Mouse (Mus musculus): ENCODE data around the gene Tgfbr3. TPM values are rescaled to one million over a fixed set of nuclear protein-coding genes. Genes with fewer than 3 reads are reported as not detected.
"Not testable (repeated sequence)": the region's sequence is repeated elsewhere in the genome, so short reads cannot be mapped to it uniquely, and the experiment has no call there.

Gene Tgfbr3
- polyA plus RNA-seq, 1 experiment from 2014 or later = 3.4 TPM

DNA sequence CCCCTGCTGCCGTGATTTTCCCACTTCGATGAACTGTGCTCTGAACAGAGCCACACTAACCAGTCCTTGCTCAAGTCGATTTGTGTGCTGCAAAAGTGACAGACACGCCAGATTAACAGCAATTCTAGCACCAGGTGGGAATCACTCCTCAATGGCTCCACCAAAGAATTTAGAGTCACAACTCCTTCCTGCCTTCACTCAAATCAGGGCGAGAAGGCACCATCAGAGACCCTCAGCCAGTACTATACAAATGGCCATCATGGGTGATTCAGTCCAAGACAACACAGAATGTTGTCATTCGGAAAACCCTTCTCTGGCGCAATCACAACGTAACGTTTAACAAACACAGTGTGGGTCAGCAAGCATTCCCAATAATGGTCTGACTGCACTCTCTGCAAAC, 60.4 kb downstream of the Tgfbr3 start:
- no peak for ATAC-seq
- Histone ChIP-seq H3K9ac (replicated peaks) (no peak overlapping the region), H3K9me3 (no peaks in the 10 kb centered on the region), H3K36me3 (no peaks in the 10 kb centered on the region), H3K27me3 (no peaks in the 10 kb centered on the region; the same call in 1 of the 2 replicates), H3K4me2 (replicated peaks) (no peak overlapping the region), H3K4me1 (replicated peaks) (peaks cover 4% of the 10 kb centered on the region; the same call in 1 of the 2 replicates), H3K4me3 (replicated peaks) (no peak overlapping the region), H3K27ac (no peak overlapping the region)
- 82% methylated on average over 9 of the region's 9 CpGs for WGBS

DNA sequence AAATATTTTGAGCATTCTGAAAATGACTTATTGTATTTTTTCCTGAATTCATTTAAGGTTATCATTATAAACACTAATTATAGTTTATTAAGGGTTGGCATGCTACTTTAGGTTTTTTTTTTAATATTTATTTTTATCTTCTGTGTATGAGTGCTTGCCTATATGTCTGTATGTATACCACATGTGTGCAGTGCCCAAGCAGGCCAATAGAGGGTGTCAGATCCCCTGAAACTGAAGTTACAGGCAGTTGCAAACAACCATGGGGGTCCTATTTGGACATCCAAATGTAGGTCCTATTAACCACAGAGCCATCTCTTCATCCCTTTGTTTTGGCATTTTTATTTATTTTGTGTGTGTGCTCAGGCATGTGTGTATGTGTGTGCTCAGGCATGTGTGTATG, 61.8 kb downstream of the Tgfbr3 start:
- Histone ChIP-seq H3K4me2 (replicated peaks) (no peak overlapping the region), H3K36me3 (no peaks in the 10 kb centered on the region), H3K9me3 (no peaks in the 10 kb centered on the region), H3K4me1 (replicated peaks) (peaks cover 4% of the 10 kb centered on the region), H3K27me3 (no peaks in the 10 kb centered on the region; the same call in 1 of the 2 replicates), H3K9ac (replicated peaks) (no peak overlapping the region), H3K27ac (no peak overlapping the region), H3K4me3 (replicated peaks) (no peak overlapping the region)
- no peak for ATAC-seq

DNA sequence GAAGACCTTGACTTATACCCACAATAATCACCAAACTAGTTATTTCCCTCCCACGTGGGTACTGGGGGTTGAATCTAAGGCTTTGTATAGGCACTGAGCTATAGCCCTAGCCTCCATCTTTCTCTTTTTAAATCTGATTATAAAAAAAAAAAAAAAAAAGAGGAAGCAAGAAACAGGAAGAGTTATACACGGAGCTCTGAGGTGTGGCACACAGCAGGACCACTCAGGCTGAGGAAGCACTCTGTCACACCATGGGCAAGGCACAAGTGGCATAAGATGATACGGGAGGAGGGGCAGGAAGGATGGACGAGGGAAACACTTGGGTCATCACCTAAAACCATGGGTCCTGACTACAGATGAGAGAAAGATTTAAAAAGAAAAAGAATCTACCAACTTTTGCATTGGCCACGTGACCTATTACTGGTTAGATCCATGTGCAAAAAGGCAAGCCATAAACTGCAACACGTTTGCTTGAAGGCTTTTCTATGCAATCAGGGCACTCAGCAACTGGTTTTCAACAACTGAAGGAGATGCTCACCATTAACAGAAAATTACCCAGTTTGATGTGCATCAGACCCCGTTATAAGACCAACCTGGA, 64.5 kb downstream of the Tgfbr3 start:
- 84% methylated on average over 7 of the region's 7 CpGs for WGBS

DNA sequence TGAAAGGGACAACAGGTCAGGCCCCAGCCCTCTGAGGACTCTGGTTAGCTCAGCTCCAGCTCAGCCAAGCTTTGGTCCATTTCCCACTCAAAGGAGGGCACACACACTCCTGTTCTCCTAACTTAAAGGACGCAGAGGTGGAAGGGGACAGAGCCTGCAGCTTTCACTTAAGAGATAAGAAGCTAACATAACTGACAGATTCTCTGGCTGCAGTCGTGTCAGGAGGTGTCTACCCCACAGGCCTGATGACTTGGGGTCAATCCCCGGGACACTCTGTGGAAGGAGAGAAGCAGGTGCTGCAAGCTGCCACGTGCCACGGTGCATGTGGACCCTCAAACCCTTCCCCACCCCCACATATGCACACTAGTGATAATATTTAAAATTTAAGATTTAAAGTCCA, 65.3 kb downstream of the Tgfbr3 start:
- no peak for ATAC-seq
- Histone ChIP-seq H3K4me3 (replicated peaks) (no peak overlapping the region), H3K9me3 (no peaks in the 10 kb centered on the region), H3K4me1 (replicated peaks) (peaks cover 18% of the 10 kb centered on the region), H3K36me3 (no peaks in the 10 kb centered on the region), H3K9ac (replicated peaks) (no peak overlapping the region), H3K27ac (no peak overlapping the region), H3K4me2 (replicated peaks) (no peak overlapping the region), H3K27me3 (no peaks in the 10 kb centered on the region; the same call in 1 of the 2 replicates)
- 72% methylated on average over 5 of the region's 5 CpGs for WGBS

More for the DNA sequence above, 64.5 kb downstream of the Tgfbr3 start:
- Histone ChIP-seq H3K36me3 (no peaks in the 10 kb centered on the region), H3K4me1 (replicated peaks) (peaks cover 18% of the 10 kb centered on the region), H3K9ac (replicated peaks) (no peak overlapping the region), H3K4me3 (replicated peaks) (no peak overlapping the region), H3K9me3 (no peaks in the 10 kb centered on the region), H3K4me2 (replicated peaks) (no peak overlapping the region), H3K27me3 (no peaks in the 10 kb centered on the region; the same call in 1 of the 2 replicates), H3K27ac (no peak overlapping the region)
- ATAC-seq = no peak

DNA sequence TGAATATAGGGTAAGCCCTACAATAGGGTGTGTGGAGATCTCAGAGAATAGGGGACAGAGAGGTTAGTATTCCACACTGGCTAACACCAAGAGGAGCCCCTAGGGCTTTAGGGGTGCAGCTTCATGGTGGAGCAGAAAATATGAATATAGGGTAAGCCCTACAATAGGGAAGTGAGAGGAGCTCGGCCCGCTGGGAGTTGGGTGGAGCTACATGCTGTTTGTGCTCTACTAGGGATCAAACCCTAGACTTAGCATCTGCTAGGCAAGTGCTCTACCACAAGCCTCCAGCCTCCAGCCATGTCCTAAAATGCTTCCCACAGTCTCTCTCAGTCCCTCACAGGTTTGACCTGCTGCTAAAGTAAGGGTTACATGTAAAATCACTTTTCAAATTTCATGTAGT, 65.9 kb downstream of the Tgfbr3 start:
- 0 out of 2 replicates have a peak, but pooled peaks have one; percentile 6 for ATAC-seq
- WGBS = 94% methylated on average over 2 of the region's 2 CpGs
- not testable (repeated sequence) for H3K36me3 ChIP-seq; H3K27ac ChIP-seq; H3K9me3 ChIP-seq; H3K4me2 ChIP-seq (replicated peaks); H3K27me3 ChIP-seq; H3K4me3 ChIP-seq (replicated peaks); H3K9ac ChIP-seq (replicated peaks)
- peaks cover 18% of the 10 kb centered on the region for H3K4me1 ChIP-seq (replicated peaks)

DNA sequence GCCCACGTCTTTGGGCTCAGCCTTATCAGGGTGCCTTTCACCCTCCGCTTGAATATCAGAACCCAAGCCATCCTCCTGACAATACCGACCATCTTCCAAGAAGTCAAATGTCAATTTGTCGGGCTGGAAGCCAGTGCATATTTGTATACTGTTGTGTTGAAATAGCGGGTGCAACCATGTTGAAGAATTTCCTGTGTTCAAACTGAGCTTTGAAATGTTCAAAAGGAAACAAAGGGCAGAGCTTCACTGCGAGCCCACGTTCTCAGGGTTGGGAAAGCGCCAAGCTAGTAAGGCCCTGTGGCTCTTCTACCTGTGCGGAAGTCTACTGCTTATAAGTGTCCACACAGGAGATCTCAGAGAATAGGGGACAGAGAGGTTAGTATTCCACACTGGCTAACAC, 66.4 kb downstream of the Tgfbr3 start:
- Histone ChIP-seq H3K27me3 (no peaks in the 10 kb centered on the region; the same call in 1 of the 2 replicates), H3K36me3 (no peaks in the 10 kb centered on the region), H3K4me1 (replicated peaks) (peaks cover 18% of the 10 kb centered on the region), H3K9ac (replicated peaks) (no peak overlapping the region), H3K9me3 (no peaks in the 10 kb centered on the region), H3K27ac (no peak overlapping the region), H3K4me2 (replicated peaks) (no peak overlapping the region), H3K4me3 (replicated peaks) (no peak overlapping the region)
- WGBS = 84% methylated on average over 9 of the region's 9 CpGs
- ATAC-seq = no peak; the same call in 1 of the 2 replicates

DNA sequence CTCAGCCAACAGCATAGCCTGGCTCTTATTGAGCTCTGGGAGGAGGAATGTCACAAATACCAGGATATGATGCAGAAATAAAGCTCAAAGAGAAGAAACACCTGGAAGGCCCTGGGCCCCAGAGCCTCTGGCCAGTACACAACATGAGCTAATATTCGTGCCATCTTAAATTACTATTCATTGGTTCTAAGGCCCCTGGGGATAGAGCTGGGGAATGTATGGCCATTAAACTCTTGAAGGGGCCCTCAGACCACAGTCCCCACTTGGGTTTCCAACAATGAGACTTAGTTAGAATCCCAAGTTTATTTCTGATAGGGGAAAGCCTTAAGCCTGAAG, 66.8 kb downstream of the Tgfbr3 start:
- Histone ChIP-seq H3K4me1 (replicated peaks) (peaks cover 18% of the 10 kb centered on the region), H3K27ac (peak overlapping the region; percentile 32; the same call in 1 of the 2 replicates), H3K9me3 (no peaks in the 10 kb centered on the region), H3K4me2 (replicated peaks) (no peak overlapping the region), H3K27me3 (no peaks in the 10 kb centered on the region; the same call in 1 of the 2 replicates), H3K9ac (replicated peaks) (no peak overlapping the region), H3K4me3 (replicated peaks) (no peak overlapping the region), H3K36me3 (no peaks in the 10 kb centered on the region)
- WGBS = 83% methylated on average over 1 of the region's 1 CpGs
- no peak for ATAC-seq

DNA sequence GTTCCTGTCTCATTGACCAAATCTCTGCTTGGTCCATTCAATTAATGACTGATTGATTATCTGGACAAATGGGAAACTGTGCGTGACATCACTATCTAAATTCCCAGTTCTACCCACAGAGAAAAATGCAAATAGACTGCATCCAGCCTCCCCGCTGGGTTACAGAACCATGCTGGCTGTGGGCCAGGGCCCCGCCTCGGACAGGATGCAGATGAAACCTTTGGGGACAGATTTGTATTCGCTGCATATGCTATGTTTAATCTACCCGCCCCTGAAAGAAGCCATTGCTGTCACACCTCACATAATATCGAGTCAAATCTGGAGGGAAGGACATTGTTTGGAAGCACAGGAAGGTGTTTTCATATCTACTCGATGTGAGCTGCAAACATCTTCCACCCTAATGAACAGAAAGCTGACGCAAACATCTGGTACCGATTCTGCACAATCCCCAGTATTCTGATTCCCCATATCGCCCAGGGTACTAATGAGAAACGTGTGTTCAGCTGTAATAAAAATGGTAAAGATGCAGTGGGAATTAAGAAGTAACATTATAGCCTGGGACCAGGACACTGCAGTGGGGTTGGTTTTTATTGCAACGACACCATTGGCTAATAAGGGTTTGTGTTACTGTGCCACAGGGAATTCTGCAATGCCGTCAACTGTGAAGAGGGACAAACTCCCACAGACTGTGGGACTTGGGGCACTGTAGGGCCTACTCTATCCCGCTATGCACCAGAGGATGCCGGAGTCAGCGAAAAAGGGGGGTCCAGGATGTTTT, 67.3 kb downstream of the Tgfbr3 start:
- H3K4me1 ChIP-seq (replicated peaks) = peaks cover 18% of the 10 kb centered on the region
- WGBS = 54% methylated on average over 17 of the region's 17 CpGs
- H3K9ac ChIP-seq (replicated peaks) = no peak overlapping the region
- no peaks in the 10 kb centered on the region for H3K9me3 ChIP-seq
- H3K4me2 ChIP-seq (replicated peaks) = 0 out of 2 replicates have a peak overlapping the region, but pooled peaks have one; percentile 9
- H3K27ac ChIP-seq = peak overlapping the region; percentile 32
- peak; percentile 43; the same call in 1 of the 2 replicates for ATAC-seq
- no peaks in the 10 kb centered on the region for H3K36me3 ChIP-seq
- H3K4me3 ChIP-seq (replicated peaks) = no peak overlapping the region
- H3K27me3 ChIP-seq = no peaks in the 10 kb centered on the region; the same call in 1 of the 2 replicates

DNA sequence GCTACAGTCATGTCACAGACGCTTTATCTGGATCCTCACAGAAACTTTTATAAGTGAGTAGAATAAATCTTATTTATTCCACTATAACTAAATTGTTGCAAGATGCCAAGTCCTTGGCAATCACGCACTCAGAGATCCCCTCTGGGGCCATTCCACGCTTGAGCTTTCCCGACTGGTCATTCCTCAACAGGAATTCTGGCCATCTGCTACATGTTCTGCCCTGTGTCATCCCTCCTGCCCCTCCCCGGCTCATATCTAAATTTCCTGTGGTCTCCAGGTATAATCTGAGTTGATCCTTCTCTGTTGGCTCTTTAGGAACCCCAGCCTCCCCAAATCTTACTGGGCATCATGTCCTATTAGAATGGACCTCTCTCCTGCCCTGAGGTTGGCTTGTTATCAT, 68.5 kb downstream of the Tgfbr3 start:
- Histone ChIP-seq H3K27me3 (no peaks in the 10 kb centered on the region; the same call in 1 of the 2 replicates), H3K27ac (no peak overlapping the region), H3K4me1 (replicated peaks) (peaks cover 18% of the 10 kb centered on the region), H3K4me2 (replicated peaks) (no peak overlapping the region), H3K9me3 (no peaks in the 10 kb centered on the region), H3K36me3 (no peaks in the 10 kb centered on the region), H3K9ac (replicated peaks) (no peak overlapping the region), H3K4me3 (replicated peaks) (no peak overlapping the region)
- no peak for ATAC-seq
- 81% methylated on average over 5 of the region's 5 CpGs for WGBS

DNA sequence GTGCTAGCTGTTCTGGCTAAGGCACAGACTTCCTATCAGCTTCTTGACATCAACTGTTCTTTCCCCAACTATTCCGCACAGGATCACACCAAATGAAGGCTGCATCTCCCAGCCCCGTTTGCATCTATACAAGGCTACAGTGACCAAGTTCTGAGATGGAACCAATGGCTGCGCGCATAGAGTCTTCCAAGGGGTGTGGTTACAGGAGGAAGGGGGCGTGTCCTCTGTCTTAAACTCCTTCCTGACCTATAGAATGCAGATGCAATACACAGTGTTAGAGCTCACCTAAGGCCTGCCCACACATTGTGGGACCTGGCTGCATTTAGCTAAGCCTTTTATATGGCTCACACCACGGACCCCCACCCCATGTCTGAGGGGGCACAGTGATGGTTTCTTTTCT, 69.5 kb downstream of the Tgfbr3 start:
- WGBS = 76% methylated on average over 6 of the region's 6 CpGs
- Histone ChIP-seq H3K36me3 (no peaks in the 10 kb centered on the region), H3K4me2 (replicated peaks) (no peak overlapping the region), H3K27me3 (no peaks in the 10 kb centered on the region; the same call in 1 of the 2 replicates), H3K4me1 (replicated peaks) (peaks cover 18% of the 10 kb centered on the region), H3K9ac (replicated peaks) (no peak overlapping the region), H3K27ac (no peak overlapping the region), H3K4me3 (replicated peaks) (no peak overlapping the region), H3K9me3 (no peaks in the 10 kb centered on the region)
- no peak for ATAC-seq

DNA sequence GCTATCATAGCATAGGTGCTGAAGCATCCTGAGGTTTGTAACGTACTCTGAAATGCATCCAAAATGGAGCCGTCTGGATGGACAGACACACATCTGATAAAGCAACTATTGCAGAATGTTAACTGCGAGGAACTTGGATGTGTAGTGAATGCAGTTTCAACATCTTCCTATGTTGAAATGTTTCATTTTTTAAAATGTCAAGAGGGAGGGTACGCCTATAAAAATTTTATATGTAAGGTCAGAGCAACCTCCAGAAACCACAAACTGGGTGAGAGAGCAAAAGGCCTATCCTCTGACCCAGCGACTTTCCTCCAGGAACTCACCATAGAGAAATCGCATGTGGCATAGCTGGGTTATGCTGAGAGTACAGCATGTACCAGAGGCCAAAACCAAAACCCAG, 70.1 kb downstream of the Tgfbr3 start:
- ATAC-seq = no peak
- no peaks in the 10 kb centered on the region; the same call in 1 of the 2 replicates for H3K27me3 ChIP-seq
- no peak overlapping the region for H3K4me3 ChIP-seq (replicated peaks)
- H3K36me3 ChIP-seq = no peaks in the 10 kb centered on the region
- 91% methylated on average over 6 of the region's 6 CpGs for WGBS
- H3K4me1 ChIP-seq (replicated peaks) = peaks cover 18% of the 10 kb centered on the region
- H3K9ac ChIP-seq (replicated peaks) = no peak overlapping the region
- H3K27ac ChIP-seq = no peak overlapping the region
- H3K4me2 ChIP-seq (replicated peaks) = no peak overlapping the region
- no peaks in the 10 kb centered on the region for H3K9me3 ChIP-seq

DNA sequence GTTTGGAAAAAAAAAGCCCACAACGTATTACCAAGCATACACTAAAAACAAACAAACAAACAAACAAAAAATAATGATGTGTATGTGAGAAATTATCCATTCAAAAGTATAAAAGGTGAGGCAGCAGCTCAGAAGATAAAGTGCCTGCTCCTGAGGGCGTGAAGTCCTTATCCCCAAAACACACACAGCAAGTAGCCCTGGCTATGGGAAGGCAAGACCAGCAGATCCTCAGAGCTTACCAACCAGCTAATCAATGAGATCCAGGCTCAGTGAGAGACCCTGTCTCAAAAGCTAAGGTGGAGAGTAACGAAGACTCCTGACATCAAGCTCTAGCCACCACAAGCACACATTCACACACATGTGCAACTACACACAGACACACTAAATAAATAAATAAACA, 70.8 kb downstream of the Tgfbr3 start:
- H3K27ac ChIP-seq = no peak overlapping the region
- no peak overlapping the region for H3K4me3 ChIP-seq (replicated peaks)
- H3K27me3 ChIP-seq = no peaks in the 10 kb centered on the region
- H3K9me3 ChIP-seq = no peaks in the 10 kb centered on the region
- no peaks in the 10 kb centered on the region for H3K36me3 ChIP-seq
- H3K4me1 ChIP-seq (replicated peaks) = peaks cover 18% of the 10 kb centered on the region
- no peak overlapping the region for H3K9ac ChIP-seq (replicated peaks)
- 89% methylated on average over 3 of the region's 3 CpGs for WGBS
- no peak overlapping the region for H3K4me2 ChIP-seq (replicated peaks)
- no peak for ATAC-seq
